Mouse (Mus musculus): ENCODE data around the gene Sdc1.

The Sdc1 gene

GRCm38 (mm10) chr12:8770946-8771843 lies at the start of gene Sdc1:
Gene Sdc1 (plus strand): TSS chr12:8771323.
- DNase-seq (ENCODE audit: low spot score): peak; percentile 71

- no peak for DNase-seq (ENCODE audit: low spot score)
Observed at GRCm38 (mm10) chr12:8726890-8727289, 44.2 kb upstream of the Sdc1 start.

GRCm38 (mm10) chr12:8728739-8729138 lies 42.4 kb upstream of the Sdc1 start:
- DNase-seq (ENCODE audit: low spot score): peak; percentile 19

GRCm38 (mm10) chr12:8753654-8754053 lies 17.5 kb upstream of the Sdc1 start:
- no peak for DNase-seq (ENCODE audit: low spot score)

DNA sequence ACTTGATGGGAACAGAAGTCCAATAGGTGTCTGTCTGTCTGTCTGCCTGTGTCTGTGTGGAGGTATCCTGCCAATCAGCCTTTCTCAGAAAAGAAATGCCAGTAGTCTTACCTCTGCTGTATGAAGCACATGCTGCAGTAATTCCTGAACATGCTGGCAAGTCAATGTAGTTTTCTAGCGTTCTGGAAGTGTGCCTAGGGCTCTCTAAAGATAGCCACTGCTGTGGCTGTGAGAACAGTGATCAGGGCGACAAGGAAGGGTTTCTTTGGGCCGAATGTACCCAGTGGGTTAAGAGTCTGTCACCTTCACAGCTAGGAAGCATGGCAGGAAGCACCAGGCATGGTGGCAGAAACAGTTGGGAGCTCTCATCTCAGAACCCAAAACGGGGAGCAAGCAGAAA lies 17.0 kb upstream of the Sdc1 start:
- no peak for DNase-seq (ENCODE audit: low spot score)

- DNase-seq (ENCODE audit: low spot score): no peak
Observed at GRCm38 (mm10) chr12:8758029-8758428, 13.1 kb upstream of the Sdc1 start.

- no peak for DNase-seq (ENCODE audit: low spot score)
Observed at GRCm38 (mm10) chr12:8759115-8759514, 12.0 kb upstream of the Sdc1 start.

- DNase-seq (ENCODE audit: low spot score): no peak
Observed at GRCm38 (mm10) chr12:8759779-8760178, 11.3 kb upstream of the Sdc1 start.

DNA sequence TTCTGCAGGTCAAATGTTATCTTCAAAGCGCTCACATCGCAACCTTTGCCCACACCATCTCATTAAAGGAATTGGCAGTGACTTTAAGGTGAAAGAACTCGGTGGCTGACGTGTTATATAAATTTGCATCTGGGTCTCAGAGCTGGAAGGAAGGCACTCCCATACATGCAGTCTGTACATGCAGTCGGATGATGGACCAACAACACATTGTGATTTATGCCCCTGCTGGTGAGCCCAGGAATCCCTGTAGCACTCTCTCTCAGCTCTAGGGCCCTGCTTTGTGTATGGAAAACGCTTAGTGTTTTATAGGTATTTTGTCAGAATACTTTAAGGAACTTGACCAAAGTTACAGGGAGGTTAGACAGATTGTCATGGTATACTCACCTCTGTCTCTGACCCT lies 10.6 kb upstream of the Sdc1 start:
- no peak for DNase-seq (ENCODE audit: low spot score)

- no peak for DNase-seq (ENCODE audit: low spot score)
Observed at GRCm38 (mm10) chr12:8761058-8761457, 10.1 kb upstream of the Sdc1 start.

GRCm38 (mm10) chr12:8762667-8763066 lies 8.5 kb upstream of the Sdc1 start:
- DNase-seq (ENCODE audit: low spot score): peak; percentile 45

DNA sequence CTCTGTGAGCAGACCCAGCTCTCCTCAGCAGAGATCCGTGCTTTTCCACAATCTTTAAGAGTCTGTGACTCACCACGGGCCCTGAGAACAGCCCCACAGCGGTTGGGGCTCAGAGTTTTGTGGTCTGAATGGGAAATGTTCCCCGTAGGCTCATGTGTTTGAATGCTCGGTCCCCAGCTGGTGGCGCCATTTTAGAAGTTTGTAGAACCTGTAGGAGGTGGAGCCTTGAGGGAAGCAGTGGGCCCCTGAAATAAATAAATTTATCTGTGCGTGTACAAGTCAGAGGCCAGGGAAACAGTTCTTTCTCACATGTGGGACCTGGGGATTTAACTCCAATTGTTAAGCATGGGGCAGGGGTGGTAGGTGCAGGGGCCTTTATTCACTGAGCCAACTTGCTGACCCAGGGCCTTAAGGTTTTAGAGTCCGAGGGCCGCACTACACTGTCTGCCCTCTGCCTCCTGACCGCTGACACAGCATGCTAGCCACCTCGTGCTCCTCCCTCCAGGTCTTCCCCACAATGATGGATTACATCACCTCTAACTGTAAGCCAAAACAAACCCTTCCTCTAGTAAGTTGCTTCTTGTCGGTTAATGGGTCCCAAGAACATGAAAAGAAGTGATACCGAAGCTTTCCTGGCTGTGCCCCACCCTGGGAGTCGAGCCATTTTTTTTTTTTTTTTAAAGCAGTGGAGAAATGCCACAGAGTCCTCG lies 6.7 kb upstream of the Sdc1 start:
- DNase-seq (ENCODE audit: low spot score): peak; percentile 48

- no peak for DNase-seq (ENCODE audit: low spot score)
Observed at GRCm38 (mm10) chr12:8771844-8772380, 789 bp downstream of the Sdc1 start.

- peak; percentile 52 for DNase-seq (ENCODE audit: low spot score)
Observed at GRCm38 (mm10) chr12:8772451-8773143, 1.5 kb downstream of the Sdc1 start.

GRCm38 (mm10) chr12:8773336-8773735 lies 2.2 kb downstream of the Sdc1 start:
- DNase-seq (ENCODE audit: low spot score): peak; percentile 36

- peak; percentile 44 for DNase-seq (ENCODE audit: low spot score)
Observed at GRCm38 (mm10) chr12:8774183-8774582, 3.1 kb downstream of the Sdc1 start.

GRCm38 (mm10) chr12:8776206-8776605 lies 5.1 kb downstream of the Sdc1 start:
- peak; percentile 66 for DNase-seq (ENCODE audit: low spot score)

- DNase-seq (ENCODE audit: low spot score): no peak
Observed at GRCm38 (mm10) chr12:8776741-8777140, 5.6 kb downstream of the Sdc1 start.

DNA sequence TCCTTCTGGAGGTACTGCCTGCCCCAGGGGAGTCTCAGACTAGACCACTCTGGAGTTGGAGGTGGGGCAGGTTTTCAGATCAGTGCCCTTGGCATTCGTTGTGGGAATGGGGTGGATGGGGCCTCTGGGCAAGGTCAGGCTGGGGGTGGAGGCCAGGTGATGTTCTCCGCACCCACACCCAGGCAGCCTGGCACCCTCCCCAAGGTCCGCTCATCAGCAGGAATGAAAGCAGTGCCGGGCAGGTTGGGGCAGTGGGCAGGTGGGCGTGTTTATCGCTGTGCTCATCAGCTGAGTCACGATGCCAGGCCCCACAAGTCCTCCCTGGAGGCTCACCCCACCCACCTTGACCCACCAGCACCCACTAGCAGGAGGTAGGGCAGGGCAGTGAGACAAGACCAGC lies 7.0 kb downstream of the Sdc1 start:
- DNase-seq (ENCODE audit: low spot score): no peak

- DNase-seq (ENCODE audit: low spot score): no peak
Observed at GRCm38 (mm10) chr12:8779851-8780250, 8.7 kb downstream of the Sdc1 start.

GRCm38 (mm10) chr12:8781121-8781520 lies 10.0 kb downstream of the Sdc1 start:
- no peak for DNase-seq (ENCODE audit: low spot score)

DNA sequence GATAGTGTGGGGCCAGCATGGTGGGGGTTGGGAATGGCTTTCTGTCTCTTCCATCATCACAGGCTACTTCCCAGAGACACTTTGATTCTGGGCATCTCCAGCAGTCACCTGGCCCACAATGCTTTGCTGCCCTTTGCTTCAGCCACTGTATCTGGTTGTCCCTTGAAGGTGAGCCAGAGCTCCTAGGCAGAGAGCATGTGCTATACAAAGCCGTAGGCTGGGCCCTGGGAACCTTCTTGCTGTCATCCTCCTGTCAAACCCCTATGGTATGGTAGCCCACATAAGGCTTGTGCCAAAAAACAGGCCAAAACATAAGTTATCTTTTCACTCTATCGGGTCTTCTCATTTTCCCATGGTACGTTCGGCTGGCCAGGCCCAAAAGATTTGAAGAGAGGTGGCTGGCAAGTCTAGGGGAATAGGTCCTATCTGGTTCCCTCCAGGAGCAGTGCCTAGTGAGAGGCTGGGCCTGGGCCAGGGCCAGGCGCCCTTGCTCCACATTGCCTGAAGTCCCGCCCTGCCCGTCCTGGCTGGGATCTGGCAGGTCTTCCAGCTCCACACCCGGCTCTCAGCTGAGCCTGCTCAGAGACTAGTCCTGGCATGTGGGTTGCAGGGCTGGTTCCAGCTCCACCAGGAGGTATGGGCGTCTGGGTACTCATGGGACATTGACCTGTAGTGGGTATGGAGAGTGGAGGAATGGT lies 10.7 kb downstream of the Sdc1 start:
- DNase-seq (ENCODE audit: low spot score): peak; percentile 89

Measured in adipocyte (in vitro differentiated cells).